Mouse (Mus musculus): ENCODE results near the gene Tmem218. TPM values are rescaled to one million over a fixed set of nuclear protein-coding genes. Genes with fewer than 3 reads are reported as not detected.

The Tmem218 gene
- 5.8 and 6.7 TPM in 2 replicates for polyA plus RNA-seq (2014; fragmentation: Nextera tagmentation; extraction: Ambion mirVana)

DNA sequence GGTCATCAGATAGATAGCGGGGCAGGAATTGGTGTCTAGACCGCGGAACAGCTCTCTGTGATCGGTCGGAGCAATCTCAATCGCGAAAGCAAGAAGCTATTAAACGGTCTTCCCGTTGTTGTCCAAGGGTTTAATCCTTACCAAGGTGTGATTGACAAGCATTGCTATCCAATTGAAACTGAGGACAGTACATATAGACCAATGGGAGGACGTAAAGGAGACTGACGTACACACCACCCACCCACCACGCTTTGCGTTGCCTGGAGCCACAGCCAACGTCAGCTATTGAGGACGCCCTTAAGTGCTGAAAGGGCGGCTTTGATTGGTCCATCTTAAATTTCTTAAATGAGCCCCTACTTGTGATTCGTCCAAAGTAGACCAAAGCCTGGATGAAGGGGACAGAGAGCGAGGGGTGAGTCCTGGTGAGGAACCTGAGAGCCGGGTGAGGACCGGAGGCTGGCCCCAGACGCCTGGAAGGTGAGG is at the start of gene Tmem218:
Tmem218 (plus strand) TSS at position 295 of the 483 bp plus-strand sequence.
- Histone ChIP-seq H3K4me3 (ENCODE audit: low read depth, low read length) (peak within 1 kb of the TSS; percentile 63), H3K9me3 (ENCODE audit: control insufficient read depth, low read length) (no peaks in the 10 kb centered on the region), H3K4me2 (peak within 1 kb of the TSS; percentile 72), H3K4me1 (replicated peaks; ENCODE audit: control insufficient read depth, insufficient read depth, low read length) (0 out of 2 replicates have a peak, but pooled peaks cover 8% of the 10 kb centered on the region), H3K27ac (ENCODE audit: low read depth, low read length) (peak within 1 kb of the TSS; percentile 36; the same call in 1 of the 2 replicates), H3K27me3 (replicated peaks; ENCODE audit: control insufficient read depth, insufficient read depth, low read length) (no peaks in the 10 kb centered on the region), H3K9ac (ENCODE audit: low read depth, low read length) (peak within 1 kb of the TSS; percentile 71), H3K36me3 (ENCODE audit: control insufficient read depth, insufficient read depth, low read length) (no peaks in the 10 kb centered on the region)
- peak; percentile 100 for ATAC-seq (replicated peaks; ENCODE audit: low FRiP score)
- peak; percentile 84 for DNase-seq (ENCODE audit: low spot score)
- under 1% methylated on average over 21 of the region's 21 CpGs for WGBS

- 69% methylated on average over 2 of the region's 2 CpGs for WGBS
- H3K9ac ChIP-seq (ENCODE audit: low read depth, low read length): no peak overlapping the region
- H3K9me3 ChIP-seq (ENCODE audit: control insufficient read depth, low read length): no peaks in the 10 kb centered on the region
- no peak overlapping the region for H3K4me3 ChIP-seq (ENCODE audit: low read depth, low read length)
- no peak for ATAC-seq (replicated peaks; ENCODE audit: low FRiP score)
- H3K36me3 ChIP-seq (ENCODE audit: control insufficient read depth, insufficient read depth, low read length): no peaks in the 10 kb centered on the region
- H3K27me3 ChIP-seq (replicated peaks; ENCODE audit: control insufficient read depth, insufficient read depth, low read length): no peaks in the 10 kb centered on the region
- H3K4me1 ChIP-seq (replicated peaks; ENCODE audit: control insufficient read depth, insufficient read depth, low read length): no peaks in the 10 kb centered on the region
- no peak overlapping the region for H3K27ac ChIP-seq (ENCODE audit: low read depth, low read length)
- no peak overlapping the region for H3K4me2 ChIP-seq
- peak; percentile 5 for DNase-seq (ENCODE audit: low spot score)
Observed at GRCm38 (mm10) chr9:37160686-37161085, 47.3 kb upstream of the Tmem218 start.

- no peak overlapping the region for H3K4me2 ChIP-seq
- DNase-seq (ENCODE audit: low spot score): no peak
- H3K9ac ChIP-seq (ENCODE audit: low read depth, low read length): no peak overlapping the region
- no peaks in the 10 kb centered on the region for H3K9me3 ChIP-seq (ENCODE audit: control insufficient read depth, low read length)
- H3K27me3 ChIP-seq (replicated peaks; ENCODE audit: control insufficient read depth, insufficient read depth, low read length): no peaks in the 10 kb centered on the region
- no peak overlapping the region for H3K27ac ChIP-seq (ENCODE audit: low read depth, low read length)
- no peak overlapping the region for H3K4me3 ChIP-seq (ENCODE audit: low read depth, low read length)
- 58% methylated on average over 2 of the region's 2 CpGs for WGBS
- H3K36me3 ChIP-seq (ENCODE audit: control insufficient read depth, insufficient read depth, low read length): no peaks in the 10 kb centered on the region
- no peaks in the 10 kb centered on the region for H3K4me1 ChIP-seq (replicated peaks; ENCODE audit: control insufficient read depth, insufficient read depth, low read length)
- ATAC-seq (replicated peaks; ENCODE audit: low FRiP score): no peak
Observed at GRCm38 (mm10) chr9:37166899-37167298, 41.1 kb upstream of the Tmem218 start.

GRCm38 (mm10) chr9:37173376-37173775 is 34.6 kb upstream of the Tmem218 start:
- DNase-seq (ENCODE audit: low spot score): no peak
- Histone ChIP-seq H3K27me3 (replicated peaks; ENCODE audit: control insufficient read depth, insufficient read depth, low read length) (peaks cover 5% of the 10 kb centered on the region), H3K9me3 (ENCODE audit: control insufficient read depth, low read length) (no peaks in the 10 kb centered on the region), H3K4me2 (no peak overlapping the region), H3K4me3 (ENCODE audit: low read depth, low read length) (no peak overlapping the region), H3K4me1 (replicated peaks; ENCODE audit: control insufficient read depth, insufficient read depth, low read length) (no peaks in the 10 kb centered on the region), H3K9ac (ENCODE audit: low read depth, low read length) (no peak overlapping the region), H3K36me3 (ENCODE audit: control insufficient read depth, insufficient read depth, low read length) (no peaks in the 10 kb centered on the region), H3K27ac (ENCODE audit: low read depth, low read length) (no peak overlapping the region)
- no peak for ATAC-seq (replicated peaks; ENCODE audit: low FRiP score)
- WGBS: 66% methylated on average over 5 of the region's 5 CpGs

DNA sequence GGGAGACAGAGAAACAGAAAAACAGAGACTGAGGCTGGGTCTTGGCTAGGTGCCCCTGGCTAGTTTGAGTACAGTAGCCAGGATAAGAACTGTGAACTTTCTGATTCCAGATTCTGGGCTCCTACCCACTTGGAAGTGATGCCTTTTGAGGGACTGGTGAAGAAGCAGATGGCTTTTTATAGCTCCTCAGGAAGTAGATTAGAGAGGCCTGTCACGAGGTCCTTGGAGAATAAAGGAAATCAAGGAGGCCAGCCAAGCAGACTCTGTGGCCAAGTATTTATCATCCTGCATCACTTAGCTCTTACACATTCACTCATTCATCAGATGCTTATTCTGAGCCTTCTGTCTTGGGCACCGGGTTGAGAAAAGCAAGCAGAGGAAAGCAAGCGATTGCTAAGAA is 32.0 kb upstream of the Tmem218 start:
- DNase-seq (ENCODE audit: low spot score): no peak
- Histone ChIP-seq H3K4me3 (ENCODE audit: low read depth, low read length) (no peak overlapping the region), H3K27ac (ENCODE audit: low read depth, low read length) (no peak overlapping the region), H3K36me3 (ENCODE audit: control insufficient read depth, insufficient read depth, low read length) (no peaks in the 10 kb centered on the region), H3K9ac (ENCODE audit: low read depth, low read length) (no peak overlapping the region), H3K9me3 (ENCODE audit: control insufficient read depth, low read length) (no peaks in the 10 kb centered on the region), H3K4me2 (no peak overlapping the region), H3K27me3 (replicated peaks; ENCODE audit: control insufficient read depth, insufficient read depth, low read length) (peaks cover 5% of the 10 kb centered on the region), H3K4me1 (replicated peaks; ENCODE audit: control insufficient read depth, insufficient read depth, low read length) (no peaks in the 10 kb centered on the region)
- WGBS: 60% methylated on average over 3 of the region's 3 CpGs
- ATAC-seq (replicated peaks; ENCODE audit: low FRiP score): no peak

DNA sequence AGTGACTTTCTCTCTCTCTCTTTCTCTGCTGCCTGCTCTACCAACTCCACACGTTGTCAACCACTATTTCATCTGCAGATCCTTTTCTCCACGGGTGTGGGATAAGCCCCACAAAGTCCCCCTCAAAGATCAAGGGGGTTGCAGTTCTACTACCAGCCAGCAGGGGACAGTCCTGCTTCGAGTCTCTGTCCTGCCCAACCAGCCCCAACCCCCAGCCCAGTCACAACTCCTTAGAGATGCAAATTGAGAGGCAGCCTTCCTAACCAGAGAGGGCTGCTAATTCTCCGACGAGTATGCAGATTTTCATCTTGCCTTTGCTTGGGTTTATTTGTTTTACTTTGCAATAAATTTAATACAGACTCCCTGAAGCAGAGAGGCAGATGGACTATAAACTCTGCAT is 30.9 kb upstream of the Tmem218 start:
- WGBS: 4% methylated on average over 5 of the region's 5 CpGs
- peak; percentile 35 for DNase-seq (ENCODE audit: low spot score)
- no peak for ATAC-seq (replicated peaks; ENCODE audit: low FRiP score)

DNA sequence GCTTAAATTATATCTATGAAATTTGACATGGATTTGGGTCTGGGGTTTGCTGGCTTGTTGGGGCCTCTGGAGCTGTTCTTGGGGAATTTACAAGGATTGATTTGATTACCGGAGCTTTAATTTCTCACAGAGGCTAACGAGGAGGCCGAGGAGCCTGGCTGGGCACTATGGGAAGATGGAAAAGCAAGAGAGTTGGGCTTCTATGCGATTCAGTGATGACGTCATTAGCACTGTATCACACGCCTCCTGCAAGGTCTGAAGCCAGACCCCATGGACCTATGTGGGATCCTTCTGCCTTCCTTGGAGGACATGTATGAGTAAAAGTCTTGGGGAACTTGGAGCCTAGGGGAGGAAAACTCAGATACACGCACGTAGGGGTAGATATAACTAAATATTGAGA is 30.5 kb upstream of the Tmem218 start:
- no peak overlapping the region for H3K27ac ChIP-seq (ENCODE audit: low read depth, low read length)
- no peak for ATAC-seq (replicated peaks; ENCODE audit: low FRiP score)

More for the DNA sequence above, 30.9 kb upstream of the Tmem218 start:
- Histone ChIP-seq H3K4me2 (no peak overlapping the region), H3K27ac (ENCODE audit: low read depth, low read length) (no peak overlapping the region), H3K27me3 (replicated peaks; ENCODE audit: control insufficient read depth, insufficient read depth, low read length) (peaks cover 5% of the 10 kb centered on the region), H3K4me3 (ENCODE audit: low read depth, low read length) (no peak overlapping the region), H3K9me3 (ENCODE audit: control insufficient read depth, low read length) (no peaks in the 10 kb centered on the region), H3K9ac (ENCODE audit: low read depth, low read length) (no peak overlapping the region), H3K4me1 (replicated peaks; ENCODE audit: control insufficient read depth, insufficient read depth, low read length) (no peaks in the 10 kb centered on the region), H3K36me3 (ENCODE audit: control insufficient read depth, insufficient read depth, low read length) (no peaks in the 10 kb centered on the region)

DNA sequence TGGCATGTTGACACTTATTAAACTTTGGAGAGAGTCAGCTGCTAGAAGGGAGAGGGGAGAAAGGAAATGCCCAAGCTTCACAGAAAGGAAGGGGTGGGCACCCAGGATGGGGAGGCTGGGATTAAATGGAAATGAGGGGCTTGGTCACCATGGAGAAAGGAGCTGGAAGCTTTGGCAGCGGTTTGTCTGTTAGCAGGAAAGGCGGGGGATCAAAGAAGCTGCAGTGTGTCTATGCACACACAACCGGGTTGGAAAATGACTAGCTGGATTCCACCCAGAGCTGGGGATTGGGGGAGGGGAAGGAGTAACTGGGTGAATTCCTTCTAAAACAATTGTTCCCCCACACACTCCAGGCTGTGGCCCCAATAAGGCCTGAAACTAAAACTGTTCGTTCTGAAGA is 29.1 kb upstream of the Tmem218 start:
- Histone ChIP-seq H3K27ac (ENCODE audit: low read depth, low read length) (no peak overlapping the region), H3K36me3 (ENCODE audit: control insufficient read depth, insufficient read depth, low read length) (no peaks in the 10 kb centered on the region), H3K9ac (ENCODE audit: low read depth, low read length) (no peak overlapping the region), H3K4me3 (ENCODE audit: low read depth, low read length) (no peak overlapping the region), H3K4me1 (replicated peaks; ENCODE audit: control insufficient read depth, insufficient read depth, low read length) (no peaks in the 10 kb centered on the region), H3K27me3 (replicated peaks; ENCODE audit: control insufficient read depth, insufficient read depth, low read length) (peaks cover 5% of the 10 kb centered on the region), H3K4me2 (no peak overlapping the region), H3K9me3 (ENCODE audit: control insufficient read depth, low read length) (no peaks in the 10 kb centered on the region)
- WGBS: 30% methylated on average over 4 of the region's 4 CpGs
- DNase-seq (ENCODE audit: low spot score) (no peak), ATAC-seq (replicated peaks; ENCODE audit: low FRiP score) (no peak)

More for the DNA sequence above, 30.5 kb upstream of the Tmem218 start:
- Histone ChIP-seq H3K9ac (ENCODE audit: low read depth, low read length) (no peak overlapping the region), H3K36me3 (ENCODE audit: control insufficient read depth, insufficient read depth, low read length) (no peaks in the 10 kb centered on the region), H3K9me3 (ENCODE audit: control insufficient read depth, low read length) (no peaks in the 10 kb centered on the region), H3K4me2 (no peak overlapping the region), H3K27me3 (replicated peaks; ENCODE audit: control insufficient read depth, insufficient read depth, low read length) (peaks cover 5% of the 10 kb centered on the region), H3K4me1 (replicated peaks; ENCODE audit: control insufficient read depth, insufficient read depth, low read length) (no peaks in the 10 kb centered on the region), H3K4me3 (ENCODE audit: low read depth, low read length) (no peak overlapping the region)
- DNase-seq (ENCODE audit: low spot score): no peak
- WGBS: 51% methylated on average over 8 of the region's 8 CpGs

- DNase-seq (ENCODE audit: low spot score) (no peak), ATAC-seq (replicated peaks; ENCODE audit: low FRiP score) (no peak)
- Histone ChIP-seq H3K27me3 (replicated peaks; ENCODE audit: control insufficient read depth, insufficient read depth, low read length) (peaks cover 5% of the 10 kb centered on the region), H3K27ac (ENCODE audit: low read depth, low read length) (no peak overlapping the region), H3K9me3 (ENCODE audit: control insufficient read depth, low read length) (no peaks in the 10 kb centered on the region), H3K36me3 (ENCODE audit: control insufficient read depth, insufficient read depth, low read length) (no peaks in the 10 kb centered on the region), H3K4me2 (no peak overlapping the region), H3K4me1 (replicated peaks; ENCODE audit: control insufficient read depth, insufficient read depth, low read length) (no peaks in the 10 kb centered on the region), H3K9ac (ENCODE audit: low read depth, low read length) (no peak overlapping the region), H3K4me3 (ENCODE audit: low read depth, low read length) (no peak overlapping the region)
- WGBS: 79% methylated on average over 4 of the region's 4 CpGs
Observed at GRCm38 (mm10) chr9:37179596-37179995, 28.4 kb upstream of the Tmem218 start.

Data from liver, embryonic 11.5 days (tissue).